Mouse (Mus musculus) hindbrain, embryonic 13.5 days (tissue): ENCODE measurements around the gene Plcb4. TPM values are rescaled to one million over a fixed set of nuclear protein-coding genes. Genes with fewer than 3 reads are reported as not detected.

Experiments
- ATAC-seq: fragments of 200-750 bp; cut with Nextera tagmentation; 2 replicates; pipeline ENCODE4 v1.8.0; 2017; ENCODE audit warnings: moderate TSS enrichment; ENCODE audit not compliant: low FRiP score
- H3K27ac ChIP-seq: fragments of 300-500 bp; sonication (generic); 2 replicates; pipeline ENCODE4 v1.5.1; 2015; ENCODE audit warnings: inconsistent platforms, mild to moderate bottlenecking, moderate library complexity
- H3K27me3 ChIP-seq: fragments of 300-500 bp; sonication (generic); 2 replicates; pipeline ENCODE4 v1.6.1; 2015; ENCODE audit warnings: mild to moderate bottlenecking, inconsistent platforms
- H3K36me3 ChIP-seq: fragments of 300-500 bp; sonication (generic); 2 replicates; pipeline ENCODE4 v1.6.1; 2015; ENCODE audit warnings: mild to moderate bottlenecking, inconsistent platforms
- H3K4me1 ChIP-seq: fragments of 300-500 bp; sonication (generic); replicated peaks from 2 replicates; pipeline ENCODE4 v1.6.1; 2015; ENCODE audit warnings: inconsistent platforms
- H3K4me2 ChIP-seq: fragments of 300-500 bp; sonication (generic); 2 replicates; pipeline ENCODE4 v1.6.1; 2015; ENCODE audit warnings: inconsistent platforms, mild to moderate bottlenecking, moderate library complexity
- H3K4me3 ChIP-seq: fragments of 300-500 bp; sonication (generic); 2 replicates; pipeline ENCODE4 v1.5.1; 2015; ENCODE audit warnings: mild to moderate bottlenecking, inconsistent platforms
- H3K9ac ChIP-seq: fragments of 300-500 bp; sonication (generic); 2 replicates; pipeline ENCODE4 v1.6.1; 2015; ENCODE audit warnings: mild to moderate bottlenecking, inconsistent platforms
- H3K9me3 ChIP-seq: fragments of 300-500 bp; sonication (generic); 2 replicates; pipeline ENCODE4 v1.6.1; 2016; ENCODE audit warnings: inconsistent platforms
- WGBS: fragments of 180-500 bp; shearing (Covaris S2); methylation state at CpG from one replicate; pipeline ENCODE4 v1.1.7; 2015; 5-methylcytosine and 5-hydroxymethylcytosine counted together
- polyA plus RNA-seq: library from polyadenylated mRNA; unstranded; fragments of >200 nt; fragmentation: Nextera tagmentation; extraction: Ambion mirVana; gene quantifications from 2 replicates; pipeline ENCODE4 v1.2.1, GENCODE M21; 2015

Plcb4 gene
- polyA plus RNA-seq, 1 experiment from 2014 or later = 49.7 TPM

GRCm38 (mm10) chr2:135835911-135836310 is 177.1 kb downstream of the Plcb4 start:
- Histone ChIP-seq H3K9ac (no peak overlapping the region), H3K4me1 (no peaks in the 10 kb centered on the region), H3K27me3 (no peaks in the 10 kb centered on the region), H3K9me3 (no peaks in the 10 kb centered on the region), H3K36me3 (no peaks in the 10 kb centered on the region), H3K4me3 (no peak overlapping the region), H3K4me2 (no peak overlapping the region), H3K27ac (no peak overlapping the region)
- 89% methylated on average over 5 of the region's 5 CpGs for WGBS
- no peak for ATAC-seq

GRCm38 (mm10) chr2:135836426-135836825 is 177.6 kb downstream of the Plcb4 start:
- 86% methylated on average over 3 of the region's 3 CpGs for WGBS

GRCm38 (mm10) chr2:135837730-135838129 is 178.9 kb downstream of the Plcb4 start:
- Histone ChIP-seq H3K4me2 (no peak overlapping the region), H3K27ac (no peak overlapping the region), H3K4me1 (no peaks in the 10 kb centered on the region), H3K9ac (no peak overlapping the region), H3K36me3 (no peaks in the 10 kb centered on the region), H3K27me3 (no peaks in the 10 kb centered on the region), H3K4me3 (no peak overlapping the region), H3K9me3 (no peaks in the 10 kb centered on the region)
- WGBS = 94% methylated on average over 1 of the region's 1 CpGs
- ATAC-seq = no peak

More at GRCm38 (mm10) chr2:135836426-135836825, 177.6 kb downstream of the Plcb4 start:
- Histone ChIP-seq H3K36me3 (no peaks in the 10 kb centered on the region), H3K4me3 (no peak overlapping the region), H3K27ac (no peak overlapping the region), H3K4me2 (no peak overlapping the region), H3K9me3 (no peaks in the 10 kb centered on the region), H3K27me3 (no peaks in the 10 kb centered on the region), H3K4me1 (no peaks in the 10 kb centered on the region), H3K9ac (no peak overlapping the region)
- no peak for ATAC-seq

GRCm38 (mm10) chr2:135838135-135838534 is 179.3 kb downstream of the Plcb4 start:
- Histone ChIP-seq H3K27me3 (no peaks in the 10 kb centered on the region), H3K4me1 (no peaks in the 10 kb centered on the region), H3K36me3 (no peaks in the 10 kb centered on the region), H3K27ac (no peak overlapping the region), H3K9ac (no peak overlapping the region), H3K4me3 (no peak overlapping the region), H3K9me3 (no peaks in the 10 kb centered on the region), H3K4me2 (no peak overlapping the region)
- ATAC-seq = no peak

- Histone ChIP-seq H3K4me3 (no peak overlapping the region), H3K4me1 (peaks cover 3% of the 10 kb centered on the region; the same call in 1 of the 2 replicates), H3K36me3 (no peaks in the 10 kb centered on the region), H3K9ac (no peak overlapping the region), H3K27me3 (no peaks in the 10 kb centered on the region), H3K9me3 (no peaks in the 10 kb centered on the region), H3K27ac (no peak overlapping the region), H3K4me2 (no peak overlapping the region)
- ATAC-seq = no peak
- WGBS = 80% methylated on average over 8 of the region's 8 CpGs
These were observed 180.0 kb downstream of the Plcb4 start for GRCm38 (mm10) chr2:135838651-135839286.

DNA sequence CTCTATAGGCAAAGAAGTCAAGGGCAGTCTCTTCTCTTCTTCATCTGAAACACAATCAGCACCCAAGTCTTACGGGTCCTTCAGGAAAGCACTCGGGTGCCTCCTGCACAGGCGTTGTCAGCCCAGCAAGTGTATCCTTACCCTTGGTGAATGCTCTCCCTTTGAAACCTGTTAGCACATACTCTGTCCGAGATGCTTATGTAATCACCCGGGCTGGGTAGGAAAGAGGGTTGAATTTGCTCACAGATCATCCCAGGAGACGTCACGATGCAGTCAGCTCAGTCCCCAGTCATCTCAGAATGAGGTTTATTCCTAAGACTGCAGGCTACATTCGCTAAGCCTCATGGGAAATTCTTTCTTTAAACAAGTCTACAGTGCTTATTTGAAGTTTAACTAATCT is 184.9 kb downstream of the Plcb4 start:
- H3K9me3 ChIP-seq = no peaks in the 10 kb centered on the region
- H3K4me2 ChIP-seq = no peak overlapping the region
- H3K27ac ChIP-seq = no peak overlapping the region
- H3K27me3 ChIP-seq = no peaks in the 10 kb centered on the region
- no peak overlapping the region for H3K9ac ChIP-seq
- no peak overlapping the region for H3K4me3 ChIP-seq
- ATAC-seq = no peak
- 89% methylated on average over 8 of the region's 8 CpGs for WGBS
- H3K4me1 ChIP-seq = peaks cover 4% of the 10 kb centered on the region; the same call in 1 of the 2 replicates
- no peaks in the 10 kb centered on the region for H3K36me3 ChIP-seq

DNA sequence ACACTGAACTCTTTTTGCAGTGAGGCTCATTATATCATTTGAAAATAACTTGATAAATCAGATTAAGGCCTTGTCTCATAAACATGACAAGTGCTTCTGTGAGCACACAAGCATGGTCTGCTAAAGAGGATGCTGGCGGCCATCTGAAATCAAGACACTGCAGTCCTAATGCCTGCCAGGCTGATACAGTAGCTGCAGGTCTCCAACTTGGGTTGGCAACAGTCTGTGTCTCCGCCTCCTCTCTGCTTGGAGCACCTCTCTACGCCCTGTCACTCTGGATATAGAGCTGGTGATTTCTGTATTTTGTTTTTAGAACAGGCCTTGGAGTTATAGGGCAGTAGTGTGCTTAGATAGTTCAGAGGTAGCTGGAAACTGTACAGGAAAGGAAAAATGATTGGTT is 188.1 kb downstream of the Plcb4 start:
- no peak for ATAC-seq
- Histone ChIP-seq H3K9ac (no peak overlapping the region), H3K27ac (no peak overlapping the region), H3K36me3 (no peaks in the 10 kb centered on the region), H3K4me2 (no peak overlapping the region), H3K4me1 (peaks cover 4% of the 10 kb centered on the region; the same call in 1 of the 2 replicates), H3K27me3 (no peaks in the 10 kb centered on the region), H3K4me3 (no peak overlapping the region), H3K9me3 (no peaks in the 10 kb centered on the region)
- WGBS = 95% methylated on average over 3 of the region's 3 CpGs

- H3K4me1 ChIP-seq = peaks cover 4% of the 10 kb centered on the region; the same call in 1 of the 2 replicates
- H3K27me3 ChIP-seq = no peaks in the 10 kb centered on the region
- no peak for ATAC-seq
- no peak overlapping the region for H3K27ac ChIP-seq
- no peak overlapping the region for H3K4me3 ChIP-seq
- H3K4me2 ChIP-seq = no peak overlapping the region
- H3K9me3 ChIP-seq = no peaks in the 10 kb centered on the region
- H3K9ac ChIP-seq = no peak overlapping the region
- WGBS = 90% methylated on average over 6 of the region's 6 CpGs
- H3K36me3 ChIP-seq = no peaks in the 10 kb centered on the region
These were observed 188.9 kb downstream of the Plcb4 start for GRCm38 (mm10) chr2:135847738-135848137.

DNA sequence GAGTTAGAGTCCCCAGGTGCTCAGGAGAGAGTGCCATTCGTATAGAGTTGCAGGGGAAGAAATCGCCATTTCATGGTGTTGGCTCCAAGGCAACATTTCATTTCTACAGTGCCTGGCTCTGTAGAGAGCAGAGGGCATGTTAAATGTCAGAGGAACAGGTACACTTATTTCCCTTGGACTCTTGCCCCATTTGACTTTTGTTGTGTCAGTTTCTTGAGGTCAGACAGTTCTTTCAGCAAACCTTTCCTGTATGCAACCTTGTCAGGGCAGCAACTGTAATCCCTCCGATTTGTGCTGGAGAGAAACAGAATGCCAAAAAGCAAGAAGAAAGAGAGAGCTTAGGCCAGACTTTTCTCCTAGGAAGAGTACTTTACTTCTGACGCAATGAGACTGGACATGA is 189.4 kb downstream of the Plcb4 start:
- Histone ChIP-seq H3K4me3 (no peak overlapping the region), H3K27me3 (no peaks in the 10 kb centered on the region), H3K9ac (no peak overlapping the region), H3K4me1 (peaks cover 4% of the 10 kb centered on the region; the same call in 1 of the 2 replicates), H3K36me3 (no peaks in the 10 kb centered on the region), H3K4me2 (no peak overlapping the region), H3K27ac (no peak overlapping the region), H3K9me3 (no peaks in the 10 kb centered on the region)
- WGBS = 89% methylated on average over 4 of the region's 4 CpGs
- ATAC-seq = no peak

DNA sequence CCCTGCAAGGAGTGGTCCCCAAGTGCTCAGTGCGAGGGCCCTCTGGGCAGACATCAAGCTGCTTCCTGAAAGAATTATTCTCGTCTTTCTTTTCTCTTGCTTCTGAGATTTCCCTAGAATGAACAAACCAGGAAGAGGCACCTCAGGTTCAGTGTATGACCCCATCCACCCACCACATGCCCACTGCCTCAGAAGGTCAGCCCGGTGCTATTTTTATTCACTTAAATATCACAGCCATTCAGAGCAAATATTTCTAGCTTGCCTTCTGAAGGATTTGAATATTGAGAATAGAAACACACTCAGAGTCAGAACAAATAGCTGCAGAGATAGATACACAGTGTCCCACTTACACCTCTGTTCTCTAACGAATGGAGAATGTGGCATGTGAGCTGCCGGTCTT is 193.2 kb downstream of the Plcb4 start:
- WGBS = 86% methylated on average over 5 of the region's 5 CpGs
- no peaks in the 10 kb centered on the region for H3K9me3 ChIP-seq
- H3K27ac ChIP-seq = no peak overlapping the region
- no peak overlapping the region for H3K9ac ChIP-seq
- H3K4me2 ChIP-seq = no peak overlapping the region
- H3K4me1 ChIP-seq = peaks cover 9% of the 10 kb centered on the region; the same call in 1 of the 2 replicates
- H3K4me3 ChIP-seq = no peak overlapping the region
- no peak for ATAC-seq
- H3K36me3 ChIP-seq = no peaks in the 10 kb centered on the region
- no peaks in the 10 kb centered on the region for H3K27me3 ChIP-seq

DNA sequence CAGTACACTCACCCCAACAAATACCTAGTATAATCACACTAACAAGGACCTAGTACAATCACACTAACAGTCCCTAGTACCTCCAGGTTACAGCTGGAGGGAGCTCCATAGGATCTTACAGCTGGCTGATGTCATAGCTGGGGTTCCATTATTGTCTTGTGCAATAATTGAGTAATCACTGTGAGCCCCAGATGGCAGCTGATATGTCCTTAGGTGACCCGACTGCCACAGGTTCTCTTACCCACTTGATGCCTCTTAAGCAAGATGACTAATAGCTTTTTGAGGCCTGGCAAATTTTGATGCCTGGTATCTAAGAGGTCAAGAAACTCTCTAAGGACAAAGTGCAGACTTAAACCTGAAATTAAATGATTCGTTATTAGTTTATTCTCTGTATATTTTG is 194.3 kb downstream of the Plcb4 start:
- no peaks in the 10 kb centered on the region for H3K27me3 ChIP-seq
- no peak overlapping the region for H3K9ac ChIP-seq
- ATAC-seq = no peak
- peaks cover 9% of the 10 kb centered on the region; the same call in 1 of the 2 replicates for H3K4me1 ChIP-seq
- WGBS = 94% methylated on average over 2 of the region's 2 CpGs
- H3K4me2 ChIP-seq = no peak overlapping the region
- H3K9me3 ChIP-seq = no peaks in the 10 kb centered on the region
- no peaks in the 10 kb centered on the region for H3K36me3 ChIP-seq
- no peak overlapping the region for H3K27ac ChIP-seq
- no peak overlapping the region for H3K4me3 ChIP-seq

- H3K27ac ChIP-seq = no peak overlapping the region
- H3K4me2 ChIP-seq = no peak overlapping the region
- peaks cover 9% of the 10 kb centered on the region; the same call in 1 of the 2 replicates for H3K4me1 ChIP-seq
- ATAC-seq = no peak
- no peak overlapping the region for H3K9ac ChIP-seq
- H3K36me3 ChIP-seq = no peaks in the 10 kb centered on the region
- no peak overlapping the region for H3K4me3 ChIP-seq
- WGBS = 89% methylated on average over 2 of the region's 2 CpGs
- no peaks in the 10 kb centered on the region for H3K27me3 ChIP-seq
- H3K9me3 ChIP-seq = no peaks in the 10 kb centered on the region
These were observed 195.2 kb downstream of the Plcb4 start for GRCm38 (mm10) chr2:135854059-135854458.

DNA sequence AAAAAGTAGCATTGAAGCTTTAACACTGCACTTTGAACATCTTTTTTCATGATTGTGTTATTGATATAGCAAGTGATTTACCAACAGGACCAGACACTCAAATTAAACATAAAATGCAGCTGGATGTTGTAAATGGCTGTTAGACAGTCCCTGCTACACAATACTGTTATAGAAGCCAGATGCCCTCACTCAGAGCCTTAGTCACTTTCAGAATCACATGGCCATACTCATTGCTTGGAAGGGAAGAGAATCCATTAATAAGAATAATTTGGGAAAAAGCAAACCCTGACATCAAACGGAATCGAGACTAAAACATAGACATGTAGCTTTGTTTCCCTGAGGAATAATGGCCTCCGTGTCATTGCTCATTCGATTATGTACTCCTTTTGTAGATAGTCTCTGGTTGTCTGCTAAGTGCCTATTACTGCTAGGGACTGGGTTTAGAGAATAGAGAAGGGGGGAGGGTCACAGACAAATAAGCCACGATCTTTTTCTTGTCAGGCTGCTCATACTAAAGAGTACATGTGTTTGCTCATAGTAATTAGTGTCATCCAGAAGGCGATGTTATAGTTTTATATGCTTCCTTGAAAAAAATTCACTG is 197.2 kb downstream of the Plcb4 start:
- no peaks in the 10 kb centered on the region for H3K9me3 ChIP-seq
- H3K27ac ChIP-seq = no peak overlapping the region
- no peaks in the 10 kb centered on the region for H3K36me3 ChIP-seq
- H3K4me2 ChIP-seq = no peak overlapping the region
- 47% methylated on average over 6 of the region's 6 CpGs for WGBS
- H3K4me3 ChIP-seq = no peak overlapping the region
- peaks cover 9% of the 10 kb centered on the region; the same call in 1 of the 2 replicates for H3K4me1 ChIP-seq
- no peak for ATAC-seq
- no peaks in the 10 kb centered on the region for H3K27me3 ChIP-seq
- no peak overlapping the region for H3K9ac ChIP-seq
